Mouse (Mus musculus): ENCODE measurements around the gene Opn4.

GRCm38 (mm10) chr14:34632722-34633448 is 32.9 kb upstream of the Opn4 start:
- TF ChIP-seq CTCF (IDR thresholded peaks at IDR 0.05; ENCODE audit: insufficient read depth, low read depth, low read length): no peak
- no peak for TF ChIP-seq POLR2A (IDR thresholded peaks at IDR 0.05; ENCODE audit: insufficient read depth, low read depth, low read length)
